Mouse (Mus musculus): ENCODE data around the gene Herc2.

DNA sequence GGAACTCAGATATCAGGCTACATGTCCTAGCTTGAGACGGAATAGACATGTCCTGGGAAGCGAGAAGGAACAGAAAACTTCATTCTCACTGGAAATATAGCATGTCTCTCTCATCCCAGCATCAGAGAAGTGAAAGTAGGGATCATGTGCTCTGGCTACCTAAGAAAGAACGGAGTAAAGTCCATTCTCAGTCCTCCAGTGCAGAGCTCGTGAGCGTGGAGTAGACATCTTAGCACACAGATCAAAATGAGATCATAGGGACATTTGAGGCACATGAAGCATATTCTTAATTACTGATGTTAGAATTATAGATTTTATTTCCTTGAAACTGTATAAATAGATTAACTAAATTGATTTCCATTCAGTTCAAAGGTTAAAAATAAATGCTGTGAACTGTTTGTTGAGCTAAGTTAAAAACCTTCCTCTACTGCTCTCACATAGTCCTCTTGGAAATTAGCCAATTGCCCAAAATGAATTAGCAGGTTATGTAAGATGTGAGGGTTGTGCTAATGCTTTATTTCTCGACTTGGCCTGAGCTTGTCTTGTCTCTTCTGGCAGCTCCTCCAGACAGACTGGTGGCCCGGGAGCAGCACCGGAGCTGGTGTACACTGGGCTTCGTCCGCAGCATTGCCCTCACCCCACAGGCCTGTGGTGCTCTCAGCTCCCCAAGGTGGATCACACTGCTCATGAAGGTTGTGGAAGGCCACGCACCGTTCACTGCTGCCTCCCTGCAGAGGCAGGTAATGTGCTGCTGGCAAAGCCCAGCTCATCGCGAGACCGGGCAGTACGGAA lies 102.1 kb downstream of the Herc2 start:
- TF ChIP-seq EP300 (IDR thresholded peaks at IDR 0.05) = no peak
- no peak for TF ChIP-seq CTCF (IDR thresholded peaks at IDR 0.05)
